Mouse (Mus musculus) c-Kit-positive CD71-positive TER-119-negative erythroid progenitor cells, embryonic 14.5 days (primary cell): ENCODE data around the gene Muc4.

Source experiments
- DNase-seq: peaks from one replicate; pipeline ENCODE4 v3.0.0-alpha.2; 2013; ENCODE audit warnings: low read depth

The Muc4 gene

DNA sequence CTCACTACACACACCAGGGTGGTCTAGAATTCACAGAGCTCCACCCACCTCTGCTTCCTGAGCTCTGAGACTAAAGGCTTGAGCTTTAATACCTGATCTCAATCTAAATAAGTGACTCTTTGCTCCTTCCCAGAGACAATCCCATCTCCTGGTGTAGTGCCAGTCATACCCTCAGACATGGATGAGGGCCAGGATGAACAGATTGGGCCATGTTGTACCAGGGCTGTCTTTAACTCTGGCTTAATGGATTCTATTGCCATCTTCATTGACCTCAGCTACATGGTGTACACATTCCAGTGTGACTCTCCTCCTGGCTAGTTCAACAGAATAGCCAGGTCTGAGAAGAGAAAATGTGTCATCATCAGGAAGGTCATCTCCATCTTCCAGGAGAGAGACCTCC lies 9.2 kb upstream of the Muc4 start:
- DNase-seq: no peak

DNA sequence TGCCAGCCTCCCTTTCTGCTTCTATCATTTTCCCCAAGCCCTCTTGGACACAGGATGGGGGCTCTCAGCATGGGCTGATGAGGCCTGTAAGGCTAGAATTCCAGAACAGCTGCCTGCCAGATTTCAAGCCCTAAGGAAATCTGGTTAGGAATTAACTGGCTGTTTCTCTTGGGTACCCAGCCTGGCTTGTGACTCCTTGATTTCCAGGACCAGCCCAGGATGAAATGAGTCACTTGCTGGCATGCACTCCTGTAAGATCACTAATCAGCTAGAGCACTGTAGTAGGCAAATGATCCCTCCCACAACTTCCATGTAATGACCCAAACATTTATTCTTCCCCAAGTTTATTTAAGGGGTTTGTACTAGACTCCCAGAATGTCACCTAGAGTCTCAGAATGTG lies 7.4 kb upstream of the Muc4 start:
- DNase-seq: no peak

DNA sequence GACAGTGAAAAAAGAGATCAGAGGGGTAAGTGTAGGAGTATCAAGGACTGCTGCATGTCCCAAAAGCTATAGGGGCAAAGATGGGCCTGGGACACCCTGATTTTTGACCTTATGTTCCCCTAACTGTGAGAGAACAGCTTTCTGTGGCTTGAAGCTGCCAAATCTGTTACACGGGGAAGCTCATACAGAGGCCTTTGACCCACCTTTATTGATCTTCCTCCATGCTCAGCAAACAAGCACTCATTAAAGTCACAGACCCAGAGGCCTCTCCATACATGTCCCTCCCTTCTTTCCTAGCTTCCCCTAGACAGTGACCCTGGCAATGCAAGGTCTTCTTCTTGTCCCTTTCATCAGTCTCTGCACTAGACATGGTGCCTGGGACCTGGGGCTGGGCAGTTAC lies 7.0 kb upstream of the Muc4 start:
- no peak for DNase-seq

DNA sequence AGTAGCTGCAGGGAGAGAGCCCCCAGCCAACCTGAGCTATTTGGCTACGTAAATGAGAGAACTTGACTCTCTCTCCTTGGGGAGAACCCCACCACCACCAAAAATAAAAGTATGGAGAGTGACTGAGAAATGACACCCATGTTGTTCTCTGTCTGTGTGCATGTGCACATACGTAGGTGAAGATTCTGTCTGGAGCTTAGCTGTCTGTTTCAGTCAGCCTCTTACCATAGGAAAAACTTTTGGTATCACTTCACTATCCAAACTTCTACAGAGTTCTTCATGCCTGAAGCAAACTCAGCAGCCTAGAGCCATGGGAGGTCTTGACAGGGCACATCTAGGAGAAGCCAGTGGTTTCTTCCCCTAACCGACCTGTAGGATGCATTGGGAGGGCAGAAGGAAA lies 2.5 kb upstream of the Muc4 start:
- DNase-seq: no peak

DNA sequence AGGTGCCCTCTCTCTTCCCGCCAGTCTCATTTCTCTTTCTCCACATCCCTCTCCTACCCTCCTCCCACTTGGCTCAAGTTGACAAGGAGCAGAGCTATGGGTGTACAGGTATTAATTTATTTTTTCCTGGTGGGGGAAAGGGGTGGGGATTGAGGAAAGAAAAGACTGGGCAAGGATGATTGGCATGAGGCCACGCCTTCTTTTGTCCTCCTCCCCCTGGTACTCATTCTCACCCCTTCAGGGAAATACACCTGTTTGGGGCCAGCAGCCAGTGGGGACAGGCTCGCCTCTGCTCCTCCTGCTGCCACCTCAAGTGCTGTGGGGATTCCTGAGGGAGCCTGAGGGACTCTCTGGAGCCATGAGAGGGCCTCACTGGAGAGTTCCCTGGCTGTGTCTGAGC lies 336 bp downstream of the Muc4 start:
- no peak for DNase-seq

DNA sequence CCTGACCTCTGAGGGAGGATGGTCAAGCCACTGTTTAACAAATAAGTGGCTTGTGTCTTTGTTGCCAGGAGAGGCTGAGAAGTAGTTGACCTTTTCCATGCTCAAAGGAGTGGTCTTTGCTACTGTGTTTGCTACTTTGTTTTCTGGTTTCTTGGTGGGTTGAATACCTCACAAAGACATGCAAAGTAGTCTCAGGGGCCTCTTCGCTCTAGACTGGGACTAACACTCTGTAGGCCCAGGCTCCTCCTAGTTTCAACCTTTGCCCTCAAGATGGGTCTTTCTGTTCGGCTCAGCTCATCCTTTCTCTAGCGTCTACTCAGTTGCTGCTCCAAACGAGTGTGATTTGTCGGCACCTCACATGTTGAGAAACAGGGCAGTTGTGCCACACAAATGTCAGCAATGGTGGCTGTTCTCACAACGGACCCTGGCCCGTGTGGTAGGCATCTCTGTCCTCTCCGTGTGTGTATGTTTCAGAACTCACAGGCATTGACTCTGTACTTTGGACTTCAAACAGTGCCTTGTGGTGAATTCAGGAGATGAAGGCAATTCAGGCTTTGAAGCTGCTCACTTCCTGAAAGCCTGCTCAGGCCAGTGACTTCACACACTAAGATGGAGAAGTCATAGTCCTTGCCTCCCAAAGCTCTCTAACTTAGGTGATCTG lies 4.4 kb downstream of the Muc4 start:
- no peak for DNase-seq

DNA sequence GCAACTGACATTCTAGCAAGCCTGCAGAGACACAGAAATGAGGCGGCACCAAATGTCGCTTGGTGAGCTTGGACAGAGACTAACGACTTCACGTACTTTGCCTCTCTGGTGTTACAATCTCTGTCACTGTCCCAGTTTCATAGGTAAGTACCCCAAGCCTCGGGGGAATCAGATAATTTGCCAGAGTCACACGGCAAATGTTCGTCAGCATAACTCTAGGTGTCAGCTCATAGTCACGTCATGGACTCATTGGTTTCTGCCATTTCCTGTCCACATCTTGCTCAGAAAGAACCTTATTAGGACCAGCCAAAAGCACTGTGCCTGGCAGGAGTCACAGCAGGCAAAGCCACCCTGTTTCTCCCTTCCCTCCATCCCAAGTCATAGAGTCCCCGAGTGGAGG lies 5.7 kb downstream of the Muc4 start:
- DNase-seq: no peak

DNA sequence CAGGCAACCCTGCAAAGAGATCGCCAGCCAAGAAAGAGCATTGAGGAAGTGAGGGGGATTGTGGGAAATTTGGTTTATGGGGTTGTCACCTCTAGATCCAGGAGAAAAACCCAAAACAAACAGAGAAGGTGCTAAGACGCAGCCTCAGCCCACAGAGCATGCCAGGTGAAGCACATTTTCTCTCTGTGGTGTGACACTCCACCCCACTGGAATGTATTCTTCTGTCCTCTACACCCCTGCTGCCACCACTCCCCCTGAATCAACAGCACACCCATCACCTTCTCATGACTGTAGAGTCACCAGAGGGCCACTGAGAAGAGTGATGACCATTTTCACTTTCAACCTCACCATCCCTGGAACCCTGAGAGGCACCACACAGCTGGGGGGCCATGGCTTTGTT lies 7.0 kb downstream of the Muc4 start:
- no peak for DNase-seq

DNA sequence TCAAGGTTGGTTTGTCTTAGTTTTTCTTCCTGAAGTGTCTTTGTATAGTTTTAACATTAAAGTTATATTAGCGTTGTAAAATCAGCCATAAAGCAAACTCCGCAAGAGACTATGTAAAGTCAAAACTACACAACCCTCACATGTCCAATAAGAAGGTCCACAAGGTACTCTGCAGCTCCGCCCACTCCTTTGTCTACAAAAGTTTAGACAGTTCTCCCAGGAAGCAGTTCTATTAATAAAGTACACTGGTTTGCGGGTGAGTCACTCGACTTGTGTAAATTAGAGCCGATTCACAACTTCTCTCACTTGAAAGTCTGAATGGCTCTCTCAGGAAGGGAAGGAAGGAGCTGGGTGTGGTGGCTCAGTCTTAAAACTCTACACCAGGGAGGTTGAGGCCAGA lies 10.2 kb downstream of the Muc4 start:
- DNase-seq: no peak

DNA sequence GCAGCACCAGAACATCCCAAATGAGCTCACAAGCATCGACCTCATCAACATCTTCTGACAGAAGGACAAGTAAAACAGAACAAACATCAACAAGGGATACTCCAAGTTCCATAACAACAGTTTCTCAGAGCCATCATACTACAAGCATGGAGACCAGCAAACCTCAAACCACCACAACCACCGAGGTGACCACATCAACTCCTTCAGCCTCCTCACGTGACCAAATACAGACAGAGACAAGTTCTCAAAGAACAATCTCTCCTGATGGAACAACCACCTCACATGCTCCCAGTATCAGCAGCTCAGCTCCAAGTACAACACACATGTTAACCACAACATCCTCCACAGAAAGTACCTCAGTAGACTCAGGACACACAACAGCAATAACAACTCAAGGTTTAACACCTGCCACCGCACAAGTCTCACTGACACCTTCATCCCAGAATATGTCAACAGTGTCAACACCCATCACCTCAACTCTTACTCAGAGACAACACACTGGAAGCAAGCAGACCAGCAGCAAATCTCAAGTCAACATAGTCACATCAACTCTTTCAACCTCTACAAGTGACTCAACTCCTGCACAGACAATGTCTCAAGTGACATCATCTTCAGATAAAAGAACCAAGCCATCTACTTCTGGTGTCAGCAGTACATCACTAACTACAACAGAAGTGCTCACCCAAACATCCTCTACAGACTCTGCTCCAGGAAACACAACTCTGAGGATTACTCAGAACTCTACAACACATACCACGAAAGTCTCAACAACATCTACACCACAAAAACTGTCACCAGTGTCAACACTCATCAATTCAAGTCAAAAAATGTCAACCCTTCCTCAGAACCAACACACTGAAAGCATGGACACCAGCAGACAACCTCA lies 14.8 kb downstream of the Muc4 start:
- DNase-seq: no peak

DNA sequence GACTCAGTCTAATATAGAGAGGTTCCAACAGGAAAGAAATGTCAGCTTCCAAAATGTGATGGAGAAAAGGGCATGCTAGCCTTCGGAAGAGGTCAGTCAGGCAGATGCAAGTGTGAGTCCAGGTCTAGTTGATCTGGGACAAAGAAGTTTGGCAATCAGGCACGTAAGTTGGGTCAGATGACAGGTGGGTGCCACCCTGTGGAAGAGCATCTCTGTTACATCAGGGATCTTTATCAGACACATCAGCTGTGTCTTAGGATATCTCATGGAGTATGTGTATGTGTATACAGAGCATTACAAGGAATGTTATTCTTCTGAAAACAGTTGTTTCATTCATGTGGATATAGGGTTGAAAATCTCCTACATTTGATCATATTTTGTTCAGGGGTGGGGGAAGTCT lies 28.9 kb downstream of the Muc4 start:
- DNase-seq: no peak

DNA sequence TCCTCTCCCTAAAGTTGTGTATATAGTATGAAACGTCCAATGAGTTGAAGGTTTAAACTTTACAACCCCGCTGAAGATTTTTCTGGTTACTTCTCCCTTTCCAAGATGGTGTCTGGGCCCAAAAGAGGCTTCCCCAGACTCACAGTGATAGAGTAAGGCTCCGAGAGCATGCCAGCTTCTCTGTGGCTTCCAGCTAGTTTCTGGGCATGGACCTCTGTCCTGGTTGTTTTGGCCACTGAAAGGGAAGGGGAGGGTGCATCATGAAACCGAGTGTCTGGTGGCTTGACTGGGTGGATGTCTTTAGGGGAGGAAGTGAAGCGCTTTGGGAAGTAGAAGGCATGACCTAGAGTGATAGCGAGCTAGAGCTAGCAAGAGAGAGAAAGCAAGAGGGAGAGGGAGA lies 29.3 kb downstream of the Muc4 start:
- no peak for DNase-seq

DNA sequence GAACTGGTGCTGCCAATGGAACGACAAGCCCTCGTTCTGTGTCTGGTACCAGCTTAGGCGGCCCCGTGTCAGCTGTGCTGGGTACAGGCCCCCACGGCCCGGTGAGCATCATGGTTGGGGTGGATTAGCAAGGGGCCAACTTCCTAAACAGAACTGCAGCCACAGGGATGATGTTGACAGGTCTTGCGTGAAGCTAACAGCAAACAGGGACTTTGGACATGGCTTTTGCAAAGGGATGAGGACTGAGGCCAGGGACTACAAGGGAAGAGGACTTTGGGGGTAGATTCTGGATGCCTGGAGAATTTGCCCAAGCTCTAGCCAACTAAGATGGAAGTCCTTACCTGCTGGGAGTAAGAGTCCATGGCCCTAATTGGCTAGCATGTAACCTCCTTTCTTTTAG lies 31.2 kb downstream of the Muc4 start:
- no peak for DNase-seq

DNA sequence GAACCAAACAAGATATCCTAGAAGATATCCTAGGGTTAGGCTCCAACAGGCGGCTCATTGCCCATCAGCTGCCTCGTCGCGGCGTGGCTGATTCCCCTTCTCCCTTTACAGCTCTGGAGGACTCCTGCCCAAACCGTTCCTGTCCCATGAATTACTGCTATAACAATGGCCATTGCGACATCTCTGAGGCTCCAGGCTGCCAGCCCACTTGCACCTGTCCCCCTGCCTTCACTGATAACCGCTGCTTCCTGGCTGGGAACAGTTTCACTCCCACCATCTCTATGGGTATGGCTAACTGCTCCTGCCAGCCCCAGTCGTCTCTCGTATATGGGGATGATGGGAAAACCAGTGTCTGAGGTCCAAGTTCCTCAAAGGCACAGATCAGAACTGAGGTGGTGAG lies 41.0 kb downstream of the Muc4 start:
- no peak for DNase-seq

DNA sequence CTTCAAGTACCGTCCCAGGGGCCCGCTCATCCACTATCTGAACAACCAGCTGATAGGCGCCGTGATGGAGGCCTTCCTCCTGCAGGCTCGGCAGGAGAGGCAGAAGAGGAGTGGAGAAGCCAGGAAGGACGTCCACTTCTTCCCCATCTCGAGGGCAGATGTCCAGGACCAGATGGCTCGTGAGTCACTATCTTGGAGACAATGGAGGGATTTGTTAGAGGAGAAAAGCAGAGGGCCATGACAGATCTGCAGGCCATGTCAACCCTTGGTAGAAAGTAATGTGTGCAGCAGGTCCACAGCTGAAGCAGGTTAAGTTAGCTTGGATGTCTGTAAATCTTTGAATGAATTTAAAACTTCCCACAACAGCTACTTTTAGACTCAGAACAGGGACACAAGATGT lies 43.3 kb downstream of the Muc4 start:
- DNase-seq: no peak

DNA sequence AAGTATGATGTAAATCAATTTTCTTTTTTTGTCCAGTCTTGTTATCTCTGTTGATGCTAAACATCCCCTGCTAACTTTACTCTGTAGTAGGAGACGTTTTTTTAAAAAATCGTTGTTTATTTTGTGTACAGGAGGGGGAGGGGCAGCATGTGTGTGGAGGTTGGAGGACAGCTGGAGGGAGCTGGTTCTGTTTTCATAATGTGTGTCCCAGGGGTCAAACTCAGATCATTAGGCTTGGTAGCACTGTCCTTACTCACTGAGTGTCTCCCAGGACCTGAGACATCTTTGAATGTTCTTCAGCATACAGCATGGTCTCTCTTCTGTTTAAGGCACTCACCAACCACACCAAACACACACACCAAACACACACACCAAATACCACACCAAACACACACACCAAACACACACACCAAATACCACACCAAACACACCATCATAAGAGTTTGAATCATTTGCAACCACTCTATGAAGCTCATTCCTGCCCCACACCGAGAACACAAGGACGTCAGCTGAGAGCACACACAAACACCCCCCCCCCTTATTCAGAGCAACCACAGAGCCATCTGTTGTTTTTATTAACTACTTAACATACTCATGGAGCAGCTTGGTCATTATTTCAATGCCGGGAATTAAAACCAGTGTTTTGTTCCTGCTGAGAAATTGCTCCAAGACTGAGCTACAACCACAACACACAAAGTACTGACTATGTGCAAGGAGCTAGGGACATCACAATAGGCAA lies 47.8 kb downstream of the Muc4 start:
- no peak for DNase-seq

DNA sequence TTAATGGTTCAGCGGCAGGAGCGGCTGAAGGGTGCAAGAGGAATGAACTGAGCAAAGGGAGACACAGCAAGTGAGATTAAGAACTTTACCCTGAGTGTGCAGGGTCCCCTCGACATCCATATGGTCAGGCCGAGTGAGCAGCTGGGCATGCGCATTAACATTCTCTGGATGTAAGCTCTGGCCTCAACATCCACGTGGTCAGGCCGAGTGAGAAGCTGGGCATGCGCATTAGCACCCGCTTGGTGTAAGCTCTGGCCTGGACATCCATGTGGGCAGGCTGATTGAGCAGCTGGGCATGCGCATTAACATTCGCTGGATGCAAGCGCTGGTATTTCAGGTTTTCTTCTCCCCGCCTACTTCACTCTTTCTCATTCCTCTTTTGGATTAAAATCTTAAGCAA lies 49.2 kb downstream of the Muc4 start:
- DNase-seq: no peak

DNA sequence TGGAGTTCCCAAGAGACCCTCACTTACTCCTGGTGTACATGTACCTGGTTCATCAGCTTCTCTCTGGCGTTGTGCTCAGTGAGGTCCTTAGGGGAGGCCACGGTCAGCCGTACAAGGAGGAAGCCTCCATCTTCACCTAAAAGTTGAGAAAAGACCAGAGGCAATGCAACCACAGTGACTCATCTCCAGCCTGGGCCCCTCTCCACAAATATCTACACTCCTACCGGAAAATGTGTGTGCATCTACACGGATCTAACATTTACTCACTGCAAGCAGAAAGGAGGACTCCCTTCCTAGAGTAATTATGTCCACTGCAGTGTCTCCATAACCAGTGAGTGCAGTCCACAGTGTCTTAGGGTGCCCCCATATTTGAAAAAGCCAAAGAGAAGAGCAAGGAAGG lies 54.4 kb downstream of the Muc4 start:
- no peak for DNase-seq

DNA sequence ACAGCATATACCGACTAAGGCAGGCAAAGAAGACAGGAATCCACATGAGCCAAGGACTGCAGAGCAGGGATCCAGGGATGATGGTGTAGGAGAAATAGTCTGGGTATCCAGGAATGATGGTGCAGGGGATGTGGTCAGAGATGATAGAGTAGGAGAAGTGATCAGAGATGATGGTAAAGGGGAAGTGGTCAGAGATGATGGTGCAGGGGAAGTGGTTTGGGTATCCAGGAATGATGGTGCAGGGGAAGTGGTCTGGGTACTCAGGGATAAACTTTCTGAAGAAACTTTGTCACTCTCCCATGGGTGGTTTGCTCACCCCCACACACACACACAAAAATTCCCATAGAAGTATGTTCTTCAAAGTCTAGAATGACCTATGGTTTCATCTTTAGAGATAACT lies 59.5 kb downstream of the Muc4 start:
- DNase-seq: no peak

DNA sequence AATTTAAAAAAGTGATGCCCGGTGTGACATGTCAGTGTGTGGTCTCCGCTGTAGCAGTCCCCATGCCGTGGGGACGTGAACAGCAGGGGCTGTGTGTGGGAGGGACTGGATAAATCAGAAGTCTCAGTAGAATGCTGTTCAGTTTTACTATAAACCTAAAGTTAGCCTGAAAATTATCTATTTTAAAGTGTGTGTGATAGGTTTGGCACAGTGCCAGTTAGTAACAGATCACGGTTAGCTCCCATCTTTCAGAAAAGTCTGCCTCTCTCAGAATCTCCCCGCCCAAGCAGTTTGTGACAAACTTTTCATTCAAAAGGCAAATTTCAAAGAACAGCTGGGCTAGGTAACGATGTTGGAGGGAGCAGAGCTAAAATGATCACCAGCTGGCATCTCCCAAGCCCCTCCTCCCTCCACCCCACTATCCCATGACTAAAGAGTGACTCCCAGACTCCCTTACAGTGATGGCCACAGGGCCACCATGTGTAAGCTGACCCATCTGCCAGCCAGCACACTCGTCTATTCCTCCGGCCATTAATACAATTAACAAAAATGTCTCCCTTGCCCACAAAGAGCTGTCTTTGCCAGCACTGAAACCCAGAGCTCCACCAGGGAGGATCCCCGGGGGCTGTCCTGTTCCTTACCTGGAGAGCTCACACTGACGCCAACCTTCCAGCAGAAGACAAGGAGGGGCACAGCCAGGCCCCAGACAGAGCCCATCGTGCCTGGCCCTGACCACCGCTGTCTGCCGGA lies 61.2 kb downstream of the Muc4 start:
- DNase-seq: no peak

DNA sequence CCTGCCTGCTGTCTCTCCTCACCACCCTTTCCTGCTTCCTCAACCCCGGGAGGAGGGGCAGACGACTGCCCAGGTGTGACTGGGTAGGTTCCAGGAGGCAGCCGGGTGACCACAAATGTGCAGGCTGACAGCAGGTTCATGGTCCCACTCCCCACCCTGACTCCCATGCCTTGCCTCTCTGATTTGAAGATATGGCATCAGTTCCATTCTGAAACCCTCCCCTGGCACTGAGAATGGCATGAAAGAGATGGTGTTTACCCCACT lies 61.7 kb downstream of the Muc4 start, which contains the start of gene Muc20:
Gene Muc20, minus strand, starts transcription at position 10 of the 264 bp plus-strand sequence.
- DNase-seq: no peak

DNA sequence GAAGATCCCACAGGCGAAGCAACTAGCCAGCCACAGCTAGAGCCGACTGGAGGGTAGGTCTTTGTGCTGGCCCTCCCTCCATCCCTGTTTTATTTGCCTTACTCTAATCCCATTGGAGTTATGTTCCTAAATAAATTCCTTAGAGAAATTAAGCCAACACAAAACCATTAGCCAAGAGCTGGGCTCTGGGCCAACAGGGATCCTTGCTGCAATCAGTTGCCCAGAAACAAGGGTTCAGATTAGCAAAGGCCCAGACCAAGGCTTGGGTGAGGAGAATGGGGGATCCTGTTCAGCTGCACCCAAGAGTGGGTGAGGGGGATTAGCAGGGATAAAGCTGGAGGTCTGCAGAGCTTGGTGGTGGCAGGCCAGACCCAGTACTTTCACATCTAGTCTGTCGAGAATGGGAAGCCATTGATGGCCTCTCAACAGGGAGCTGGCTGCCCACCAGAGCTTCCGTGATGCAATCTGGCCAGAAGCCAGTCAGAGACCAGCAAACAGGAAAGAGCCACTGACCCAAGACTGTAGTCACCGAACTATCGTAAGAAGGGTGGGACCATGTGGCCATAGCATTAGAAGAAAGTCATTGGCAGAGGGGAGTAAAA lies 67.7 kb downstream of the Muc4 start:
- no peak for DNase-seq
